Mouse (Mus musculus): ENCODE data around the gene Vmn2r82. TPM values are rescaled to one million over a fixed set of nuclear protein-coding genes. Genes with fewer than 3 reads are reported as not detected.
"Not testable (repeated sequence)": the region's sequence is repeated elsewhere in the genome, so short reads cannot be mapped to it uniquely, and the experiment has no call there.

The Vmn2r82 gene
- not detected in 2 replicates for polyA plus RNA-seq (2015; fragmentation: Nextera tagmentation; extraction: Ambion mirVana)

DNA sequence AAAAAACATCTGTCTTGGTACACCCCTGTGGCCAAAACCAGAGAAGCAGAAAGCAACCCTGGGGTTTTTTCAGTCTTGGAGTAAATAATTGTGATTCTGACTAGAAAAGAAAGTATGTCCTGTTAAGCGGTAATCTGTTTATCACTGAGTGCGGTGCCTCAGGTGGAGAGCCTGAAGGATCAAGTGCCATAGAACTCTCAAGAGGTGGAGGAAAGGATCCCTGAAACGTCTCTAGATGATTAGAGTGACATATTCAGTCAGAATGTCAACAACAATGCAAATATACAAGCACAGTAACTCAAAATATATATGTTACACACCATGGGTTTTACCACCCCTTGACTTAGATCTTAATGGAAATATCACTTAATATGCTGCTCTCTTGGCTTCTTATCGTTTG, at the start of gene Vmn2r82:
Vmn2r82 (plus strand) TSS at position 301 of the 400 bp plus-strand sequence.
- not testable (repeated sequence) for ATAC-seq (ENCODE audit: borderline replicate concordance, extremely low read depth, low FRiP score, low TSS enrichment); H3K9me3 ChIP-seq; H3K27me3 ChIP-seq; H3K36me3 ChIP-seq; H3K27ac ChIP-seq; H3K4me3 ChIP-seq; H3K4me1 ChIP-seq; H3K4me2 ChIP-seq; H3K9ac ChIP-seq
- 57% methylated on average over 4 of the region's 4 CpGs for WGBS

DNA sequence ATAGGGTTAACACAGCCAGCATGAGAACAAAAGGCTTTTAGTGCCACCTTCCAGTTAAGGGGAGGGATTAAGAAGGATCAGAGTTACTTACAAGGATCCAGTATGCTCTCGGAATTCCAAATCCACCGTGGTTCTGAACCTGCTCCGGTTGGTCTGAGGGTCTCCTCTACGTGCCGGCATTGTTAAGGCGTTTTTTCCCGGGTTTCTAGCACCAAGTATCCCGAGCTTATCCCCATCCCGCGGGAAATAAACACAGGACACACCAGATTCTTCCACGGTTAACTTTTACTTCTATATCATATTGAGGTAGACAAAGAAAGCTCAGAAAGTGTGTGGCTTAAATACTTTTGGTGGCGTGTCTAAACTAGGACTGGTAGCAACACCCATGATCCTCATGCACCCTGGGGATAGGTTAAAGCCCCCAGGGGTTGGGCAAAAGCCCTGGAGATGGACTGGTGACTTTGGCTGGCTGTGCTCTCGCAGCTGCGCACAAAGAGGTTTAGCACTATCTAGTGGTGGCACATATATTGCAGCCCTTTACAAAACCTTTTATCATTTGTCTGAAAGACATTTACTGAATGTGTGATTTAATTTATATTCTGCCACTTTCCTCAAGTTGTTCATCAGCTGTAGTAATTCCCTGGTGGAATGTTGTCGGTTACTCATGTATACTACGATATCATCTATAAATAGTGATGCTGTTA, 34.1 kb upstream of the Vmn2r82 start:
- WGBS = 2% methylated on average over 16 of the region's 16 CpGs
- Histone ChIP-seq H3K4me2 (peak overlapping the region; percentile 46), H3K27ac (peak overlapping the region; percentile 70), H3K9ac (peak overlapping the region; percentile 34; the same call in 1 of the 2 replicates), H3K4me3 (peak overlapping the region; percentile 40)
- H3K9me3 ChIP-seq; H3K27me3 ChIP-seq; H3K4me1 ChIP-seq; ATAC-seq (ENCODE audit: borderline replicate concordance, extremely low read depth, low FRiP score, low TSS enrichment); H3K36me3 ChIP-seq: not testable (repeated sequence)

DNA sequence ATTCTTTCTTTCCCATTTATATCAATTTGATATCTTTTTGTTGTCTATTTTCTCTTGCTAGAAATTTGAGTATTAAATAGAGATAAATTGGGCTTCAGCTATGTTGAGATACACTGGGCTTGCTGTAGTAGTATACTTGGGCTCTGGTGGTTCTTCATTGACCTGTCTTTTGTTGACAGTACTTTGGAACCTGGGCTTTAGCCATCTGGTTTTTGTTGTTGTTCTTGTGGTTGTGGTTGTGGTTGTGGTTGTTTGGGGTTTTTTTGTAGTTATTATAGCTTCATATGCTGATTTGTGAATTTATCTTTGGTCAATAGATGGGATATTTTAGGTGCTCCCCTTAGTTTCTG, 33.6 kb upstream of the Vmn2r82 start:
- ATAC-seq (ENCODE audit: borderline replicate concordance, extremely low read depth, low FRiP score, low TSS enrichment) = no peak

DNA sequence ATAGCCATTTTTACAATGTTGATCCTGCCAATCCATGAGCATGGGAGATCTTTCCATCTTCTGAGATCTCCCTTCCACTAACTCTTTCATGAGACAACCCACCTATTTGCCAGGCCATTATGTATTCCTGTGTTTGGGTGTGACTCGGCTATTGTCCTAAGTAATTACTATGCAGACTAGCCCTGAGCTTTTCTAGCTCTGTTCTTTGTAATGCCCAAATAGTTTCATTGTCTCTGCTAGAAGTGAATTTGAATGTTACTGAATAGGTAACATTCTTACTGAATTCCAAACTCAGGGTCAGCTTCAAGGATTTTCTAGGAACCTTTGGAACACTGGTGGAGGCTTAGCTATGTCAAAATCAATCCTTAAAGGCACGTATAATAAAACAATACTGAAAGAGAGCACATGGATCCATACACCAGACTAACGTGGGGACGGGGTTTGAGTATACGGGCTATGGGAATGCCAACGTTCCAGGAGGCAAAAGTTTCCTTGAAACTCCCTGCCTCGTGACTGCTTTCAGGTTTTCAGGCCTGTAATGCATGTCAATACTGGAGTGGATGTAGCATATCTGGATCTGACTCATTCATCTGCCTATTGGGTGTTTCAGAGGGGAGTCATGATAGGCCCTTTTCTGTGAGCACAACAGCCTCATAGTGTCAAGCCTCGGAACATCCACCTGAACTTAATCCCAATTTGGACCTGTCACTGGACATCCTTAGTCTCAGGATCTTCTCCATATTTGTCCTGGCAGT, 43.8 kb downstream of the Vmn2r82 start:
- 74% methylated on average over 8 of the region's 8 CpGs for WGBS
- not testable (repeated sequence) for H3K4me1 ChIP-seq; H3K4me3 ChIP-seq; ATAC-seq (ENCODE audit: borderline replicate concordance, extremely low read depth, low FRiP score, low TSS enrichment); H3K9ac ChIP-seq; H3K27me3 ChIP-seq; H3K4me2 ChIP-seq; H3K9me3 ChIP-seq; H3K27ac ChIP-seq; H3K36me3 ChIP-seq

More for the DNA sequence above, 33.6 kb upstream of the Vmn2r82 start:
- H3K4me2 ChIP-seq = no peak overlapping the region
- no peak overlapping the region for H3K9ac ChIP-seq
- H3K27me3 ChIP-seq = no peaks in the 10 kb centered on the region
- no peak overlapping the region for H3K27ac ChIP-seq
- no peaks in the 10 kb centered on the region for H3K4me1 ChIP-seq
- no peak overlapping the region for H3K4me3 ChIP-seq
- no peaks in the 10 kb centered on the region for H3K36me3 ChIP-seq
- H3K9me3 ChIP-seq = no peaks in the 10 kb centered on the region

DNA sequence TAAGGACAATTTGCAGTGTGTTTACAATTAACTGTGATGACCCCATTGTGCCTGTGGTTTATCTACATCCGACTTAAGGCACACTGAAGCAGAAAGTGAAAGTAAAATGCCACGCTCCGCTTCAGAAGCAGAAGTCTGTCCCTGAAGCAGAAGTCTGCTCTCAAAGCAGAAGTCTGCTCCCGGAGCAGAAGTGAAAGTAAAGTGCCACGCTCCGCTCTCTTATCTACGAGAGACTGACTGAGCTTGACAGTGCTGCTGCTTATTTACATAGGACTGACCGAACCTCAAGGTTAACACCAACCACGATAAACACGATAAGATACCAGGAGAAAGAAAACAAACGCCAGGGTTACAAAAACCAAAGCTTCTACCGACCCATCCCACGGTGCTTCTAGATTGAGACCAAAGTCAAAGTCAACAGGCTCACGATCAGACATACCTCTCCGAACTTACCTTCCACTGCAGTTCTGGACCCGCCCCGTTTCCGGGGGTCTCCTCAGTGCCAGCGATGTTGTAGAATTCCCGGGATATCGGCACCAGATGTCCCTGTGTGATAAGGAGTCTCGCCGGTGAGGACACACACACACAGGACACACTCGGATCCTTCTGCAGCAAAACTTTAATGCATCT, 60.9 kb downstream of the Vmn2r82 start:
- no peaks in the 10 kb centered on the region for H3K9me3 ChIP-seq
- no peak for ATAC-seq (ENCODE audit: borderline replicate concordance, extremely low read depth, low FRiP score, low TSS enrichment)
- H3K4me1 ChIP-seq = no peaks in the 10 kb centered on the region
- no peak overlapping the region; the same call in 1 of the 2 replicates for H3K4me2 ChIP-seq
- 80% methylated on average over 24 of the region's 24 CpGs for WGBS
- peak overlapping the region; percentile 24 for H3K4me3 ChIP-seq
- H3K36me3 ChIP-seq = no peaks in the 10 kb centered on the region
- H3K27me3 ChIP-seq = no peaks in the 10 kb centered on the region
- H3K27ac ChIP-seq = no peak overlapping the region
- H3K9ac ChIP-seq = no peak overlapping the region

DNA sequence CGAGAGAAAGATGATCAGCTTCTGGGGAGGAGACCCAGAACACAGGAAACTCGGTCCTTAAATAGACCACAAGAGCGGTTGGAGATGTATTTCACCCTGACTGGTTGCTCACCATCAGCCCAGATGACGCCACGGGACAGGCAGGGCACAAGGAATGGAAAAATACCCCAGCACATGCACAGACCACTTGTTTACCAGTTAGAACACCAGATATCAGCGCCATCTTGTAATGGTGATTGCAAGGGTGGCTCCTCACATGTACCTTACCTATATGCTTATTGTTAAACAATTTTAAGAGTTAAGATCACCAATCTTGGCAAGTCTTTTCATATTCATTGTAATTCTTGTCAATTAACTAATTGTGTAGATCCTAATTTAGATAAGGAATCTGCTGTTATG, 61.5 kb downstream of the Vmn2r82 start:
- WGBS = 80% methylated on average over 6 of the region's 6 CpGs
- not testable (repeated sequence) for H3K9me3 ChIP-seq; ATAC-seq (ENCODE audit: borderline replicate concordance, extremely low read depth, low FRiP score, low TSS enrichment); H3K9ac ChIP-seq; H3K4me3 ChIP-seq; H3K4me1 ChIP-seq; H3K27me3 ChIP-seq; H3K36me3 ChIP-seq; H3K4me2 ChIP-seq; H3K27ac ChIP-seq

DNA sequence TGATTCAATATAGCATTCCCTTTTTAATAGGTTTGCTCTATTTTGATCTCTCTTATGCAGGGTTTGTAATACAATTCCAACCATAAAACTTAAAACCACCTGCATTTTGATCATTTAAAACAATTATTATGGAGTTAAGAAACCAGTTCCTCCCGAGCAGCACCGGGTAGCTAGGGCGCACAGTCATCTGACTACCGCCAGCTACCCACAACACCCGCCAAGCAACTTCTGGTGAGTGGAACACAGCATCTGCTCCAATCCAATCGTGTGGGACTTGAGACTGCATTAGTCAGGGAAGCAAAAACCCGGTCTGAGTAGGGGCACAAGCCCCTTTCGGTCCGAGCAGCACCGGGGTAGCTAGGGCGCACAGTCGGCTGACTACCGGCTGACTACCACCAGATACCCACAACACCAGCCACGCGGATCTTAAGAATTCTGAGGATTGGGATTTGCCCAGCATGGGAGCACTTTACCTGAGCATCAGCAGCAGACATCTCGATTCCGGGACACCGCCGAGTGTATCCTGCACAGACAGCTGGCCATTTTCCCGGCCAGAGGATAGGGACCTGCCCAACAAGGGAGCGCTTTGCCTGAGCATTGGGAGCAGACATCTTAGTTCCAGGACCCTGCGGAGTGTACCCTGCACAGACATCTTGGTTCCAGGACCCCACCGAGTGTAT, 79.0 kb downstream of the Vmn2r82 start:
- H3K36me3 ChIP-seq; ATAC-seq (ENCODE audit: borderline replicate concordance, extremely low read depth, low FRiP score, low TSS enrichment); H3K4me1 ChIP-seq; H3K27me3 ChIP-seq; H3K9me3 ChIP-seq; H3K4me2 ChIP-seq; H3K9ac ChIP-seq; H3K4me3 ChIP-seq; H3K27ac ChIP-seq: not testable (repeated sequence)
- 81% methylated on average over 23 of the region's 23 CpGs for WGBS

Other genes with a start within 250 kb of the Vmn2r82 start
- not detected in 2 replicates for gene Vmn2r80, start 207.8 kb upstream of the Vmn2r82 start, polyA plus RNA-seq (2015; fragmentation: Nextera tagmentation; extraction: Ambion mirVana)
- not detected in 2 replicates for gene Vmn2r81, start 108.8 kb upstream of the Vmn2r82 start, polyA plus RNA-seq (2015; fragmentation: Nextera tagmentation; extraction: Ambion mirVana)
- not detected in 2 replicates for gene Vmn2r83, start 112.2 kb downstream of the Vmn2r82 start, polyA plus RNA-seq (2015; fragmentation: Nextera tagmentation; extraction: Ambion mirVana)
- gene Plpp2, start 177.3 kb downstream of the Vmn2r82 start, polyA plus RNA-seq (2015; fragmentation: Nextera tagmentation; extraction: Ambion mirVana) = 33.2 and 34.1 TPM in 2 replicates
- 45.9 and 47.9 TPM in 2 replicates for gene Mier2, start 198.7 kb downstream of the Vmn2r82 start, polyA plus RNA-seq (2015; fragmentation: Nextera tagmentation; extraction: Ambion mirVana)
- not detected in 2 replicates for gene Theg, start 230.8 kb downstream of the Vmn2r82 start, polyA plus RNA-seq (2015; fragmentation: Nextera tagmentation; extraction: Ambion mirVana)

Measured in lung, embryonic 15.5 days (tissue).